Mouse (Mus musculus) spleen, adult 12 weeks (tissue): ENCODE results near the gene Uqcc1.
"Not testable (repeated sequence)": the region's sequence is repeated elsewhere in the genome, so short reads cannot be mapped to it uniquely, and the experiment has no call there.

Experiments used
- DNase-seq: peaks from one replicate; pipeline ENCODE4 v3.0.0; 2022; ENCODE audit warnings: low spot score

The Uqcc1 gene

DNA sequence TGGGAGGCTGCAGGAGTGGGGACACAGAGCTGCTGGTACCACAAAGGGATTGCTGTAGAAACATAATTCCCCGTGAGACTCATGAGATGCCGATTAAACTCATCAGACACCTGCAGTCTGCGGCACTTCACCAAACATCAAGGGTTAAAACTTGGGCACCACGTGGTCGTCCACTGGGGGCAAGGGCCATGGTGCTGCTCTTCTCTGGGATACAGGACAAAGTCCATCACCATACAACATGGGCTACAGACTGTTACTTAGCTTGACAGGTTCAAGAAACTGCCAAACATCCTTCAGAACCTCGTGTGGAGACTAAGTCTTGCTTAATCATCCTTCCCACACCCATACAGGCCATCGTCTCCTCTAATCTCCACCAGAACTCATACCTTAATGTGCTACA is 70.0 kb downstream of the Uqcc1 start:
- DNase-seq = no peak

DNA sequence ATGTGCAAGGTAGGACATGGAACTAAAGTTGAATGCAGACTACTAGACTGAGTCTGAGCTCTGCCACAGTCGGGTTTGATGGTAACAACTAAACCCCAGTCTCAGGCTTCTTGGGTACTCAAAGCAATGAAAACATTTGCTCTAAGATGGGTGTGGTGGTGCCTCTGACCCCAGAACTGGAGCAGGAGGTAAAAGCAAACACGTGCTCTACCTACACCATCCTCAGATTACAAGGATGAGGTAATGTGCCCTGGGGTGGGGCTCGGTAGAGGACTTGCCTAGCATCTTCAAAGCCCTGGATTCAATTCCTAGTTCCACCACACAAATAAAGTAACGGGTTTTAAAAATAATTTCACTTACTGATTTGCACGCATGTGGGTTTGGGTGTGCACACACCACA is 77.6 kb downstream of the Uqcc1 start:
- no peak for DNase-seq

DNA sequence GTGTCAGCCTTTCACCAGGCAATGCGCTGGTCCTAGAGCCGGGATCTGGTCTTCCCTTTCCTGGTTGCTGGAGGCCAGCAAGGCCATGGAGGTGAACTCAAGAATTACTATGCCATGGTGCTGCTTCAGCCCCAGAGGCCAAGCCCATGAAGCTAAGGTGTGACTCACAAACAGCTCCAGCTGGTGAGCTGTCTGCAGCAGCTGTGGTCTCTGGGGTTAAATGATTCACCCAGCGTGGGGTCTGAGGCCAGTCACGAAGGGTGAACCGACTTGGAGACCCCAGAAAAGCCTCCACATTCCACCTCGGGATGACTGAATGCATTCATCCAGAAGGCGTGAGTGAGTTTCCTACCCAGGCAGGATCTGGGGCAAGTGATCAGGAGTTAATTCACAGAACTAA is 80.0 kb downstream of the Uqcc1 start:
- no peak for DNase-seq

DNA sequence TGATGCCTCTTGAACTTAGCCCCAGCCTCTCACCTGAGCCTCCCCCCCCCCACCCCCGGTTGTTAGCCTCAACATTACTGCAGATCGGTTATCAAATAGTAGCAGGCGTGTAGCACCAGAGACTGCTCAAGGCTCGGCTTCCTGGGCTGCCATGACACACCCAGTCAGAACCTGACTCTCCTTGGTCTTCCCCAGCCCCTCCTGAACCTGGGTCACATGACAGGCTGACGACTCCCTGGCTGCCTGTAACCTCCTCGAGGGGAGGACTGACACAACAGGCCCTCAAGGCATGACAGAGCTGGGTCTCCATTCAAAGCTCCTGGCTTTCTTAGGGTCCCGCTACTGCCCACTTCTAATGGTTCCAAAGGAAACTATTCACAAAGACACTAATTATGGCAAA is 80.6 kb downstream of the Uqcc1 start:
- DNase-seq = no peak

DNA sequence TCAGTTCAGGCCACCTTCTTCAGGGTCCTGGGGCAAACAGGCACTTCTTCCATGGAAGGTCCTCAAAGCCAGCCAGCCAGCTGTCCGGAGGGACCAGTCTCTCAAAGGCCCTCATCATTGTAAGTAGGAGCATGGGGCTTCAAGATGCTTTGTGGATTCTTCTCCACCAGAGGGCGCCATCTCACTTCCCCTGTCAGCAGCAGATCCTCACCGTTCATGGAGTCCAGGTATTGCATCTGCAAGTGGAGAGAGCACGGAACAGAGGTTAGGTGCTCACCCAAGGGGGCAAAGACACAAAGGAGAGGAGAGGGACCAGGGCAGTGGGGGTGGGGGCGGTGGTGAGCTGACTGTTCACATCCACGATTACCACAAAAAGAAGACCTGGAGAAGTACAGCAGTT is 81.8 kb downstream of the Uqcc1 start:
- DNase-seq = peak; percentile 59

DNA sequence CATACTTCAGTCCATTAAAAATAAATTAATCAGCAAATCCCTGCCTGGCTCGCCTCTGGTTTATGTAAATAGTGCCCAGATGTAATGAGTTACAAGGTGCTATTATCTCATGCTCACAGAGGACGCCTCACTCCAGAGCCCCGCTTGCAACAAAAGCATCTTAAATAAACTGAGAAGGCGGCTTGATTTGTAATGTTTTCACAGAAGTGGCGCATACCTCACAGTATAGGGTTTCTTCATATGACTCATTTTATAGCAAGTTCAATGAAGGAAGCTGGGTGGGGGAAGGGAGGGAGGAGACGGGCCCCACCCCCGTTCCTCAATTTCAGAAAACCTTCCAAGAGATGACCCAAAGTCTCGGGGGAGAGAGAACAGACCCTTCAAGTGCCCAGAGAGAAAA is 83.2 kb downstream of the Uqcc1 start:
- no peak for DNase-seq

DNA sequence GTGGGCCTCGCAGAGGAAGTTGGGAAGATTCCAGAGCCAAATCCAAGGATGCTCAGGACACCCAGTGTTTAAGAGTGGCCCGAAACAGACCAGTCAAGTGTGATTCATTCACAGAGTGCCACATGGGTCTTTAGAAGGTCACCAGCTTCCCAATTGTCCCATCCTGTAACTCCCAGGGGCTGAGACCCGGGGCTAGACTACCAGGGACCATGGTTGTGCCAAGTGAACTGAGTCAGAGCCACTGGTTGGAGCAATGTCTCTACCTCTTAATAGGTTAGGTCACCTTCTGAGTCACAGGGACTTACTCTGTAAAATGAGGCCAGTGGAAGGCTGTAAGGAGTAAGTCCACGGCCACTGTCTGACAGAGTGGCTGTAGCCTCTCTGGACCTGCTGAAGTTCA is 91.1 kb downstream of the Uqcc1 start:
- no peak for DNase-seq

DNA sequence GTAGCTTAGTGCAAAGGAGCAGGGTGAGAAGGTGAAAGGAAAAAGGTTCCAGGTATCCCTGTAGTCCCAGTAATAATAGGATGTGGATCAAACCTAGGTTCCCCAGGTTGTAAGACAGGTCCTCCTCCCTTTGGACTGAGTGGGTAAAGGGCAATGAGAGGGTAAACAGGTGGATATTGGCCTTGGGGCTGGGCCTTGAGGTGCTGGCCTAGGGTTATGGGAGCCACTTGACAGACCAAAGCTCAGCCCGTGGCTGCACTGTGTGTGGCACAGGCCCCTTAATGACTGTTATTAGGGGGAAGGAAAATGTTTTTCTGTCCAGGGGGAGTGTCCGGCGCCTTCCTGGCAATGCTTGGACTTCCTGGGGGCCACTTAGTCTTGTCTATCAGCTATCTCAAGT is 92.1 kb downstream of the Uqcc1 start:
- no peak for DNase-seq

DNA sequence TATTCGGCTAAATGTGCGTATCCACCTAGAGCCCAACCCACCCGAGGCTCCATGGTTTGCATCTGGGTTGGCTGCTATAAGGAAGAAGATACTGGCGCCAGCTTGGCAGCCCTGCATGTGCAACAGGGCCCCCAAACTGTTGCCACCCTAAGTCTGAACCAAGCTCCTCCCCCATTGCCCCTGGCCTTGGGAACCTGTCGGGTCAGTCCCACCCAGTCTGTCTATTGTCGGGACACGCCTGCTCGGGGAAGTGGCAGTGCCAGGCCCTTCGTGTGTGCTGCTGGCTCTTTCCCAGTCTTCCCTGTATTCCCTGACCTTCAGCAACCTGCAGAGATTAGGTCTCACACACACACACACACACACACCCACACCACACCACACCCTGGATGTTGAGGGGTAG is 95.4 kb downstream of the Uqcc1 start, which contains the start of gene Fam83c:
Fam83c (minus strand) TSS at position 123 of the 400 bp plus-strand sequence.
- DNase-seq = no peak

DNA sequence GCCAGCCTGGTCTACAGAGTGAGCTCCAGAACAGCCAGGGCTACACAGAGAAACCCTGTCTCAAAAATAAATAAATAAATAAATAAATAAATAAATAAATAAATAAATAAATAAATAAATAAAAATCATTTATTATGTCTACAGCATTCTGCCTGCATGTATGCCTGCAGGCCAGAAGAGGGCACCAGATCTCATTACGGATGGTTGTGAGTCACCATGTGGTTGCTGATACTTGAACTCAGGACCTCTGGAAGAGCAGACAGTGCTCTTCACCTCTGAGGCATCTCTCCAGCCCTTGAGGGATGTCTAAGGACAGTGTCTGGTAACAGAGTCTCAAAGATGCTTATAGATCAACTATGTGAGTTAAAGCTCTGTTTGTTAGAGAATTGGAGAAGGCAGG is 98.0 kb downstream of the Uqcc1 start:
- DNase-seq = not testable (repeated sequence)

DNA sequence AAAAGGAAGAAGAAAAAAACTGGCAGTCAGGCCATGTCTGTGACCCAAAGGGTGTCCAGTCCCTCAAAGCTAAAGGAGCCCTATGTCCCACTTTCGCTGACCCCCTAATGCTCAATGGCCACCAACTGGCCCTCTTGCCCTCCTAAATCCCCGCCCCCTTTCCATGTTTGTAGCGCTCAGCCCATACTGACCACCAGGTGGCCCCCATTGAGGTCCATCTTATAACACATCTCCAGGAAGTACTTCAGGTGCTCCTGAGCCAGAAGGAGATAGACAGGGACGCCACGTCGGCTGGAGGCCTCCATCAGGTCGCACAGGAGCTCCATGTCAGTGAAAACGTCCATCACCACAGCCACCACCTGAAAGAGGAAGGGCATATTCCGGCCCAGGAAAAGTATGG is 98.8 kb downstream of the Uqcc1 start:
- no peak for DNase-seq

DNA sequence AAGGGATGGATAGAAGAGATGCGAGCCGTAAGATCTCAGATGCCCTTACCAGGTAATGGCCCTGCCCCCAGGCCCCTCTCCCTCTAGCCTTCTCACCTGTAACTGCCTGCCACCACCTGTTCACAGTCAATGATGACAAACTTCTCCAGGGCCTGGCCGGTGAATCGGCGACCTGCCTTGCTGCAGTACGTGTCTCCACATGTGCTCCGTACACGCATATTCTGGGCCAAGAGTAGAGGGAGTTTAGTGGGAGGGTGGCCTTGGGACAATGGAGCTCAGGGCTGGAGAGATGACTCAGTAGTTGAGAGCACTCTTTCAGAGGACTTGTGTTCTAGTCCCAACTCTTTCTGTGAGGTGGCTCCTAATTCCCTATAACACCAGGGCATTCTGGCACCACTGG is 99.3 kb downstream of the Uqcc1 start:
- DNase-seq = no peak

DNA sequence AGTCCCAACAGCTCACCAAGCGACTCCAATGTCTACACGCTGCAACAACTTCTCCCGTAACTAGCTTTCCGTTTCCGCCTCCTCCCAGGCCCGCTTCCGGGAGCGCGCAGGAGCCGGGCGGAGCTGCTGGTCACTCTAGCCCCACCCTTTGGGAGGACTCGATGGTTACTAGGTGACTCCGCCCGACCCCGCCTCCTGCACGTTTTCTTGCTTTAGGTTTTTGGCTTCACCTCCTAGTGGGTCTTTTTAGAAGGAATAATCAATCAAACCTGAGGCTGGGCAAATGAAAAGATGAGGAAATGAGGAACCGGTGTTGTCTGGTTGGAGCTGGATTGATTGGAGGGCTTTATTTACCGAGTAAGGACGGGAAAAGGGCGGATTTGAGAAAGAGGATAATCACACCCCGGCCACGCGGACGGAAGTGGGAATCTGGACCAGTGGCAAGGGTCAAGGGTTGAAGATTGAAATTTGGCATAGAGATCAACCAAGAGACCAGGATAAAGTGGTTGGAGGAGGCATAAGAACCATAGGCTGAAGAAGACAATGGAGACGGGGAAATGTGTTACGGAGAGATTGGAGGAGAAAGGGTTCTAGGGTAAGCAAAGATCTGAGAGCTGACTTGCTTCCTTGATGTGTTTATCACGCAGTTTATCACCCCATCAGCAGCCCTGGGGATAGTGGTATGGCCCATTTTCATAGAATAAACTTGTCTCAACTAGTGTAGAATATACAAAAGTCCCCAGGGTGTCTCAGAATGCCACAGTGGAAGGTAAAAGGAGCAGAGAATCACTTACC is 103.3 kb downstream of the Uqcc1 start, which contains the start of gene Eif6:
Eif6 (minus strand) TSS at position 296 of the 795 bp plus-strand sequence.
- DNase-seq = peak; percentile 62

DNA sequence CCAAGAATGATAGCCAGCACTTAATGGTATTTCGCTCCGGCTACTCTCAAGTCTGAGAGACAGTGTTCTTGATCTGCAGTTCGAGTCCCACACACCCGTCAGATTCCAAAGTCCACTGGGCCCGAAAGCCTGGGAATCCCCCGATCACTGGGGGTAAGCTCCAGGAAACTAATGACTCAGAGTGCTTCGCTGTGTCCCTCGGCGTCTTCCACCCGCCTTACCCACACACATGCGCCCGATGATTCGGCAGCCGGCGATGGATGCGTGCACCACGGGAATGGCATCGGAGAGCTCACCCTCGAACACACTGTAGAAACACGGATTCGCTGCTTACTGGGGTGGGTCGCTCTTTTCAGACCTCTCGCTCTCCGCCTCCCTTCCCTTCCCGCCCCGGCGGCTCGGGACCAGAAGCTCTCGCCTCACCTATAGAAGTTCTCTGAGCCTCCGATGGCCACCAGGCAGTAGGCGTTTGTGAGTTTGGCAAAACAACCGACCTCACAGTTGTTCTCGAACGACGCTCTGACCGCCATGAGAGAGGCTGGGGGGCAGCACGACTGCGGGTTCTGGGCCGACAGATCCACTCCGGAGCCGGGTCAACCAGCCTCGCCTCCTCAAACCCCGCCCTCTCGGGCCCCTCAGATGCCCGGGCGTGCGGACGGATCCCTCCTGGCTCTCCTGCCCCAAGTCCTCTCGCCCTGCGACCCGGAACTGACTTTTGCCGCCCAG is 104.0 kb downstream of the Uqcc1 start:
- peak; percentile 26 for DNase-seq

DNA sequence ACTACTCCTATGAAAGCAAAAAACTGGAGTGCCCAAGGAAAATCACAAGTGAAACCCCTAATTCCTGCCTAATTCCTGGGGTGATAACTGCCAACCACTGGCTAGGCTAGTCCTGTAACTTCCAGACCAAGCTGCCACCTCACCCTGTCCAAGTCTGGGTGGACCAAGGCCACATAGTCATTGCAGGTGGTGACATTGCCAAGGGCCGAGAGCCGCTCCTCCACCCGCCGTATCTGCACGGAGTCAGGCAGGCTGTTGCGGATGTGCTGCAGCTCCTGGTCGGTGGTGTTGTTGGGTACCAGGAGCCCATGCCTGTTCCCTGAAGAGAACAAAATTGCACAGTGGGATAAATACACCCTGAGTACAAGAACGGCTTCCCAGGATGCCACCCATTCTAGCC is 106.4 kb downstream of the Uqcc1 start:
- no peak for DNase-seq

DNA sequence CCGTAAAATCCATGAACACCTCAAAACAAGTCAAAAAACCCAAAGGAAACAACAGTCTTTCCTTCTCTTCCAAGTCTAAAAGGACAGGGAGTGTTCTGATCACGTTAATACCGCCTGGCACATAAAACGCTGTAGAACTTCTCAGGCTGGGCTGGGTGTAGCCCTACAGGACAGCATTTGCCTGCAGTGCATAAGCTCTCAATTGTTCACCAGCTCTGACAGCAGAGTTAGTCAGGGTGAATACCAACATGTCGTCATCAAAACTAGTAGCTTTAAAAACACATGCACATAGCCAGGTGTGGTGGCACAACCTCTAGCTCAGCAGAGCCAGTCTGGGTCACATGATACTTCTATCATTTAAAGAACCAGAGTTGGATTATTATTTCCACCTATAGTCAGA is 109.3 kb downstream of the Uqcc1 start:
- DNase-seq = no peak

DNA sequence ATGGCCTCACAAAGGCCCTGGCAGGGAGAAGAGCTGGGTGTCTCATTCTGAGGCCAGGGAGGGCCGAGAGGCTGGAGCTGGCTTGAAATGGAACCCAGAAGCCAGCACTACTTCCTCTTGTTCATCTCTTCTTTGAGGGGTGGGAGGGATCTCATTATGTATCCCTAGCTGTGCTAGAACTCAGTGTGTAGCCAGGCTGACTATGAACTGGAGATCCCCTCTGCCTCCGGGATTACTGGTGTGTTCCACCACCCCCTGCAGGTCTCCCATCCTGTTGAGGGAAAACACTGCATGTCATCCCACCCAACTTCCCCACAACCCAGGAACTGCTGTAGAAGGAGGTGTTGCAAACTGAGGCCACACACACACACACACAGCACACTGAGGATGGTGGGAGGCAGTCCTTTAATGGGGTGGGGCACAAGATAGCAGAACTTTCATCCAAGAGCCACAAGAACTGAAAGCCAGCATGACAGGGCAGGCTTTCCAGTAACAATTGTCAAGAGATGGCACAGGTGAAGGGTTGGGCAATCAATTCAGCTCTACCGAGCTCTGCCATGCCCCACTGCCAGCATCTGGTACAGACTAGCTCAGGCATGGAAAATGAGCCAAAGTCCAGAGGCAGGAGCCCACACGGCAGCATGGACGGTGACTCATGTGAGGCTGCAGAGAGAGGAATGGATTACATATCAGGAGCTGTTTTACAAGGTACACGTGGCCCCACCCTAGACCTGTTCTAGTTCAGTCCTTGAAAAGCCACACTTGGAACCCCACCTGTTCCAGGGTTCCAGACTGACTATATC is 110.5 kb downstream of the Uqcc1 start:
- DNase-seq = no peak

DNA sequence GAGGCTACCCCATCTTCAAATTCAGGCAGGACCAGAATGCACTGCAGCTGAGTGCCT is 110.9 kb downstream of the Uqcc1 start, which contains the start of gene BC029722:
BC029722 (minus strand) TSS at position 35 of the 57 bp plus-strand sequence.
- DNase-seq = no peak

DNA sequence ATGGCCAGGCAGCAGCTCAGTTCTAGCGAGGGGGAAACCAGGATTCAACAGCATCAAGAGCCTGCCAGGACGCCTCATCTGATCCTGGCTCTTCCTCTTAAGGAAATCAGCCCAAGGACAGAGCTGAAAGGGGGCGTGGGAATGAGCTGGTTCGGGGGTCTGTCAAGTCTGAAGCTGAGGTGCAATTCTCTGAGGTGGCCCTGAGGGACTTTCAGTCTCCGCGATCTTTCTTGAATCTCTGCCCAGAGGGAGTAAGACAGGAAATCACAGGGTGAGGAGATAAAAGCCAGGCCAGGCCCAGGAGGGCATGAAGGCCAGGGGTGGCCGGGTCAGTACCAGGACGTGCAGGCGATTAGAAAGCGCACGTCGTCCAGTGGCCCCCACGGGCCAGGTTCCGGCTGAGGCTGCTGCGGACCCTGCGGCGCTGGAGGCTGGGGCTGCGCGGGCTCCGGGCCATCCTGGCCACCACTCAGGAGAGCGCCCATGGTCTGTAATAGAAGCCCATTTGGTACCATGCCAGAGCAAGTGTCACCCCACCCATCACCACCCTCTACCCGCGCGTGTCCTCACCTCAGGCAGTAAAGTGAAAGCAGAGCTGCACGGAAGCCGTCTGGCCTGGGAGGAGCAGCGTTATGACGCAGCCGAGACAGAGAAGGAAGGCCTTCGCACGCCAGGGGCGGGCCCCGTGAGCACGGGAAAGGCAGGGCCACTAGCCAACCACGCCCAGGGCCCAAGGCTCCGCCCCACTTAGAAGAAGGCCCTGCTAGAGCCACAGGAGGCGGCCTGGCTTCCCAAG is 111.3 kb downstream of the Uqcc1 start:
- peak; percentile 78 for DNase-seq

DNA sequence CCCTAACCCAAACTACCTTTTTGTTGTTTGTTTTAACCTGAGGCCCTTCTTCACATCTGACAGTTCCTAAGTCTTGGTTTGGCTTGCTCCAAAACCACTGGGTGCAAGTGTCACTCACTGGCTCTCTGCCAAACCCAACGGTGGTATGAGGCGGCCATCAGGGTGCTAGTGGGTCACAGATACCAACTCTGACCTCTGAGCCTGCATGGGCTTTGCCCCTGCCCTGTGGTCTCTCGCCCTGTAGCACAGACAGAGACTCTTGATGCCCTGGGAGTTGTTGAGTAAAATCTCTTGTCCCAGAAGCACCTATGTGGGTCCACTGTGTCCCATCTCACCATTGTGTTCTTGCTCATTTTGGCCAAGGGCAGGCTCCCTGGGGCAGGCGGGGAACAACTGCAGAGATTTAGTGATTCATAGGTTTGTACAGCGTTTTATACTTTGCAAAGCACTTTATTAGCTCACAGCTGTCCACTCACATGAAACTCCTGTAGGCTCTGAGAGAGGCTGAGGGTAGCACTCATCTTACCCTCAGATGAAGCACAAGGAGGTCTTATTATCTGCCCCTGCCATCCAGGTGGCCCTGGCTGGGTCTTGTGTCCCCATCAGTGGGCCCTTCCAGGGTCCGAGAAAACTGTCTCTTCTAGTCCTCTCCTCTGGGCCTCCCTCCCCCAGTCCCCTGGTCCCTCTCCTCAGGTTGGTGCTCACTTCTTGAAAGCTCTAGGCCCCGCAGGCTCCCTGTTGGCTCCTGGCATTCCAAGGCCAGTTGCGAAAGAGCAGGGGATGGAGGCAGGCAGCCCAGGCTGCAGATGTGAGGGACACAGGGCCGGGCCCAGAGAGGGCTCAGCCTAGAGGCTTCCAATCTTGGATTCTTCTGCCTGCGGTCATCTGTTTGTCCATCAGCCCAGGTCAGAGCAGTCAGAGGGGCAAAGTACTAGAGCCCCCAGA is 112.5 kb downstream of the Uqcc1 start:
- no peak for DNase-seq

DNA sequence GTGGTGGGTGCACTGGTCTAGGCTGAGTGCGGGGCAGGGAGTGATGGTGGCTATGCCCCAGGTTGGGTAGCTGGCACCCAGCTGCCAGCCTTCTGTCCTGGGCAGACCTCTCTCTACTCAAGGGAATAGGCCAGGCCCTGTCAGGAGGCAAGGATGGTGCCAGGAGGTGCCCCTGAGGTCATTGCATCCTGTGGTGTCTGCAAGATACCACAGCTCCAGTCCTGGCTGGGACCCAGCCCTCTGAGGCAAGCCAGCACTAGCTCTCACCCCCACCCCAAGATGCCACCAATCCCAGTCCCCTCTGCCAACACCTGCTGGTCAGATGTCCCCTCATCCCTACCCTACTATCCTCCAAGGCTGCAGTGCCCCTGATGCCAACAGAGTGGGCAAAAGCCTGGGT is 113.9 kb downstream of the Uqcc1 start:
- no peak for DNase-seq
